Mouse (Mus musculus): Measurements from ENCODE around the gene Nus1.

DNA sequence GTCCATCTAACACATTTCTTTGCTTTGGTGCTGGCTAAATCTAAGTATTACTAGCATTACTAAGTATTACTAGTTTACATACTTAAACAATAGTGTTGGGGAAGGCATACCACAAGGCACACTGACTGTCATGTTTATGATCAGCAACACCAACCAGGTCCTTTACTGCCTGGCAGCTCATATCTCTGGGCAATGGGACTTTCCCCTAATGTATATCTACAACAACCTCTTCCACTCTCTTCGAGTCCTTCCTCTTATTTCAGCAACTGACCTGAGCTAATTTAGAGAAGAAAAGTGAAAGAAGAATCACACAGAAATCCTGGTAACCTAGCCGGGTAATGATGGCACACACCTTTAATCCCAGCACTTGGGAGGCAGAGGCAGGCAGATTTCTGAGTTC lies 40.9 kb upstream of the Nus1 start:
- TF ChIP-seq CTCF (IDR thresholded peaks at IDR 0.05; ENCODE audit: low read depth) = no peak
- no peak for TF ChIP-seq EP300 (optimal IDR thresholded peaks at IDR 0.05)
